Mouse (Mus musculus) left cerebral cortex, postnatal 25 days (tissue): ENCODE results near the gene Polr2c. TPM values are rescaled to one million over a fixed set of nuclear protein-coding genes. Genes with fewer than 3 reads are reported as not detected.

Experiments
- DNase-seq, 2 experiments: peaks; one replicate each; pipeline ENCODE4 v3.0.0; 2022; ENCODE audit warnings: low spot score in 2 of 2, mixed read lengths in 1 of 2
- intact Hi-C: fragments of 180-260 bp; cut with DNase I; formaldehyde crosslinking; loops from one replicate; pipeline ENCODE4 v1.15.1; 2025
- total RNA-seq, 2 experiments: library from RNA; stranded (reverse); gene quantifications; 2 replicates each; pipeline ENCODE4 v1.2.3; 2021

The Polr2c gene
- total RNA-seq, 2 experiments from 2014 or later = 67.4 to 76.6 TPM

DNA sequence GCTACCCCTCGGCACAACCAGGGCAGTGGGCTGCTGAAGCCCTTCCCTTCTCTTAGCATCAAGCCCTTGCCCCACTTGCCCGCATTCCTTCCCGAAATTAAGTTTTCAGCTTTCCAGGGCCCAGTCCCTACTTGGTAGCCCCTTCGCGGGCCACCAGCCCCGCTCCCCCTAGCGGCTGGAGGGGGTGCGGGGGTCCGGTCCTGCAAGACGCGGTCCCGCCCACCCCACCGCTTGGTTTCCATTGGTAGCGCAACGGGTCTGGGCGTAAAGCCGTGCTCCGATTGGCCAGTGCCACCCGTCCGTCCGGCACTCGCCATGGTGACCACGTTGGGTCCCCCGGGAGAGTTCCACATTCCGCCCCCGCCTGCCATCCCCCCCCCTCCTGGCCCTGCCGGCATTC lies 60.1 kb downstream of the Polr2c start:
- intact Hi-C loops = no loop called here
- peak; percentile 69 to 70 for DNase-seq

GRCm38 (mm10) chr8:94917851-94918495 lies 60.7 kb downstream of the Polr2c start, which contains the start of gene Ccdc102a:
Gene Ccdc102a, minus strand, starts transcription at chr8:94918098.
- intact Hi-C loops = no loop called here
- DNase-seq = no peak

DNA sequence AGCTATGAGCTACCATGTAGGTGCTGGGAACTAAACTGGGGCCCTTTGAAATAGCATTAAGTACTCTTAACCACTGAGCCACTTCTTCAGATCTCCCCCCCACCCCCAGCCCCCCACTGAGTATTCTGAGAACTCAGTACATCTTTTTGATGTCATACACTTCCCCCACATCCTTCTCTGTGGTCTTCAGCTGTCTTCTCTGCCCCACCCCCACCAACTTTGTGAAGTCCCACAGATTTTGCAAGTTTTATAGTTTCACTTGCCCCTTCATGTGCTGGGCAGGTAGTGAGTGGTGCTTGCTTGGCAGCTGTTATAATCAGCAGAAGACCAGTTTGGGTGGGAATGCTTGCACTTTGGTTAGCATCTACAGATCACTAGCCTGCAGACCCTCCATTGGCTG lies 62.0 kb downstream of the Polr2c start:
- intact Hi-C loops = no loop called here
- DNase-seq = no peak

DNA sequence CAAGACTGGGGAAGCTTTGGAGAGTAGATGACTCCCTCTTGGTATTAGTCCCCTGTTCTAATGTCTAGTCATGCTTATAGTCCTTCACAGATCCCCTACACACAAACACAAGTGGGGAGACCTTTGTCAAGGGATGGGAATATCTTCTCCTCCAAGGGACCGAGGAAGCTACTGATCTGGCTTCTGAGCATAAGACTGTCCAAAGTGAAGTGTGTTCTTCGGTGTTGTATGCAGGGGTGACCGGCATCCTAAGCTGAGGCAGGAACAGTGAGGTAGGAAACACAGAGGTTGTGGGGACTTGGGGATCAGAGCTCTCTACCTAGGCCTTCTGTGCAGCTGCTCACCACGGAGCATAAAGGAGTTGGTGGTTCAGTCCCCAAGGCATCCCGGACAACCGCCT lies 64.9 kb downstream of the Polr2c start:
- DNase-seq = no peak
- intact Hi-C loops = no loop called here

DNA sequence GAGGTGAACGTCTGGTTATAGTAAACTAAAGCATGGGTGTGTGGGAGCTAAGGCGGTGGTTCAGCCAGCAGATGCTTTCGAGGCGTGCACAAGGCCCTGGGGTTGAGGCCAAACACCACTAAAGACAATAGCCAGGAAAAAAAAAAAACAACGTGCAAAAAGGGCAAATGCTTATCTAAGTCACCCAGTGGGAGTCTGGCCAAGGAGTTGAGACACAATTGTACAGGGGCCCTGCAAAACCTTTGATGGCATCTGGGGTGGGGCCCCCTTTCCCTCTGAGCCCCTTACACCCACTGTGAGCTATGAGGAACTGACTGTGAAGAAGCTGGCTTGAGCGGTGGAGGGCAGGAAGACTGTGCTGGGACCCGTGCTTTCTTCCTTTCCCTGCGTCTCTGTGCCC lies 65.4 kb downstream of the Polr2c start:
- intact Hi-C loops = no loop called here
- no peak for DNase-seq

Other genes starting within 250 kb of the Polr2c start
- 100 to 1,000 TPM; 157 to 158 TPM for gene Arl2bp, start 190.8 kb upstream of the Polr2c start, total RNA-seq
- gene Pllp, start 161.2 kb upstream of the Polr2c start, total RNA-seq = 10 to 100 TPM; 37.5 to 40.2 TPM
- gene Ccl22, start 111.9 kb upstream of the Polr2c start, total RNA-seq = under 1 TPM in 1 of 2 experiments, not detected in 1; 0.21 TPM
- 100 to 1,000 TPM; 749 to 762 TPM for gene Cx3cl1, start 85.4 kb upstream of the Polr2c start, total RNA-seq
- gene Ccl17, start 47.0 kb upstream of the Polr2c start, total RNA-seq = 1 to 10 TPM; 8.6 to 9.3 TPM
- 10 to 100 TPM; 82.4 to 94.4 TPM for gene Coq9, start 19.1 kb upstream of the Polr2c start, total RNA-seq
- 10 to 100 TPM; 67.9 to 74.1 TPM for gene Ciapin1, start 19.1 kb upstream of the Polr2c start, total RNA-seq
- 10 to 100 TPM; 23.2 to 25.6 TPM for gene Dok4, start 18.9 kb downstream of the Polr2c start, total RNA-seq
- 1 to 10 TPM; 1.5 to 1.7 TPM for gene Ccdc102a, start 60.6 kb downstream of the Polr2c start, total RNA-seq
- gene Adgrg5, start 66.2 kb downstream of the Polr2c start, total RNA-seq = not detected
- gene Adgrg1, start 117.3 kb downstream of the Polr2c start, total RNA-seq = 10 to 100 TPM; 67.2 to 94.5 TPM
- under 1 TPM; 0.14 to 0.18 TPM for gene Adgrg3, start 160.2 kb downstream of the Polr2c start, total RNA-seq
- 1 to 10 TPM; 1.0 to 1.4 TPM for gene Drc7, start 197.7 kb downstream of the Polr2c start, total RNA-seq
- 10 to 100 TPM; 47.0 to 47.5 TPM for gene Katnb1, start 223.7 kb downstream of the Polr2c start, total RNA-seq